18 mouse cellular contexts compared by ENCODE assay signal in the genomic region with DNA sequence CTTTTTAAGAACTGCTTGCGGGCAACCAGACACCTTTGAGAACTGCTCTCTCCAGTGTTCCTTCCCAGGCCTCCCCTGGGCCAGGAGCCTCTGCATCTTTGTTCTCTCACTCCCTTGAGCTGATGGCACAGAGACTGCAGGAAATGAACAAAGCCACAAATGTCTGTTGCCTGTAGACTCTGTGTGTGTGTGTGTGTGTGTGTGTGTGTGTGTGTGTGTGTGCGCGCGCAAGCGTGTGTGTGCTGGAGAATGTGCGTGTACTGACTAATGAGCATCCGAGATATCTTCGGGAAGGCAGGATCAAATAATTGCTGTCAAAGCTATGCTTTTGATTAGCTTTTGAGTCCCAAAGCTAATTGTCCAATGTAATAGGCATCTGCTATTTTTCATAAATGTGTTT.
A peak's percentile ranks its signal among the peaks of the same experiment; 100 is the strongest.
DNase-seq lines count a peak whose midpoint lies in the region; ATAC-seq lines count a peak whose summit lies in the region.
"Had no signal": no experiment of that assay in that cellular context is flagged by ENCODE, and none has a peak within 500 bp of the region (broad histone marks: within the 10 kb centered on the region; RNA-seq: fewer than 3 reads in every experiment).

No protein-coding gene starts in this region.

- H3K9ac ChIP-seq in forebrain, embryonic 14.5 days (ENCODE audit: low read length) = no peak overlapping the region; the same call in 1 of the 2 replicates
- no peak overlapping the region; the same call in 1 of the 2 replicates for H3K9ac ChIP-seq in forebrain, embryonic 11.5 days (ENCODE audit: low read length)
- H3K9ac ChIP-seq in midbrain, embryonic 13.5 days (replicated peaks) = no peak overlapping the region
- H3K9ac ChIP-seq in midbrain, embryonic 11.5 days (ENCODE audit: low read length) = no peak overlapping the region
- H3K9ac ChIP-seq: heart, embryonic 13.5 days; liver, embryonic 15.5 days had no signal

- H3K4me2 ChIP-seq in forebrain, embryonic 14.5 days (ENCODE audit: low read length) = no peak overlapping the region
- no peak overlapping the region for H3K4me2 ChIP-seq in forebrain, embryonic 11.5 days (ENCODE audit: low read depth, low read length, severe bottlenecking)
- H3K4me2 ChIP-seq in midbrain, embryonic 13.5 days (replicated peaks) = no peak overlapping the region
- no peak overlapping the region for H3K4me2 ChIP-seq in midbrain, embryonic 11.5 days
- H3K4me2 ChIP-seq: heart, embryonic 13.5 days; liver, embryonic 15.5 days had no signal

- intact Hi-C loops in left cerebral cortex, postnatal 14 days (cut with DNase I) = no loop called here

- H3K4me3 ChIP-seq in forebrain, embryonic 14.5 days (ENCODE audit: low read depth, low read length) = no peak overlapping the region
- H3K4me3 ChIP-seq in forebrain, embryonic 11.5 days (ENCODE audit: low read depth, low read length) = no peak overlapping the region
- H3K4me3 ChIP-seq in midbrain, embryonic 13.5 days (replicated peaks) = no peak overlapping the region
- no peak overlapping the region for H3K4me3 ChIP-seq in midbrain, embryonic 11.5 days (ENCODE audit: low read depth, low read length)
- H3K4me3 ChIP-seq: heart, embryonic 13.5 days; limb, embryonic 10.5 days; liver, embryonic 15.5 days had no signal

- no peak for ATAC-seq in forebrain, embryonic 14.5 days
- no peak for ATAC-seq in forebrain, embryonic 11.5 days (replicated peaks; ENCODE audit: low FRiP score)
- no peak for ATAC-seq in midbrain, embryonic 13.5 days
- ATAC-seq in midbrain, embryonic 11.5 days (ENCODE audit: low FRiP score) = no peak
- peak; percentile 44; the same call in 1 of the 2 replicates for ATAC-seq in megakaryocyte progenitor cell, adult 5-6 weeks (replicated peaks; ENCODE audit: poor library complexity)
- ATAC-seq: intestine, embryonic 16.5 days had no signal

- peak; percentile 40 for DNase-seq in forebrain, embryonic 14.5 days (ENCODE audit: low spot score)
- DNase-seq in forebrain, embryonic 11.5 days (ENCODE audit: low spot score) = no peak
- DNase-seq in midbrain, embryonic 11.5 days (ENCODE audit: low spot score, missing footprints) = no peak
- DNase-seq in thymus, postnatal 36 days = peak; percentile 55 to 65
- no peak for DNase-seq in c-Kit-positive CD71-positive TER-119-positive erythroid progenitor cells, embryonic 14.5 days (ENCODE audit: low spot score)
- DNase-seq in left cerebral cortex, postnatal 14 days (ENCODE audit: low spot score in 2 of 2) = no peak
- DNase-seq: cerebellum, adult 2 months; gastrocnemius, postnatal 36 days; layer of hippocampus, adult 9-11 months; lung, postnatal 14 days; right cerebral cortex, postnatal 25 days had no signal

- no peaks in the 10 kb centered on the region for H3K4me1 ChIP-seq in forebrain, embryonic 14.5 days (ENCODE audit: control insufficient read depth, insufficient read depth, low read length)
- H3K4me1 ChIP-seq in forebrain, embryonic 11.5 days (replicated peaks; ENCODE audit: control insufficient read depth, insufficient read depth, low read length) = no peaks in the 10 kb centered on the region
- H3K4me1 ChIP-seq in midbrain, embryonic 13.5 days (replicated peaks) = no peaks in the 10 kb centered on the region
- no peaks in the 10 kb centered on the region for H3K4me1 ChIP-seq in midbrain, embryonic 11.5 days (ENCODE audit: control insufficient read depth, insufficient read depth, low read length)
- H3K4me1 ChIP-seq: liver, embryonic 15.5 days had no signal

- H3K27ac ChIP-seq in forebrain, embryonic 14.5 days (ENCODE audit: low read depth, low read length) = peak overlapping the region; percentile 44; the same call in 1 of the 2 replicates
- H3K27ac ChIP-seq in forebrain, embryonic 11.5 days (ENCODE audit: low read depth, low read length) = no peak overlapping the region
- peak overlapping the region; percentile 48 for H3K27ac ChIP-seq in midbrain, embryonic 13.5 days
- no peak overlapping the region for H3K27ac ChIP-seq in midbrain, embryonic 11.5 days (ENCODE audit: low read depth, low read length)
- H3K27ac ChIP-seq: heart, embryonic 13.5 days; kidney, postnatal 0 days; limb, embryonic 10.5 days; liver, embryonic 15.5 days had no signal

- H3K9me3 ChIP-seq in forebrain, embryonic 14.5 days (replicated peaks; ENCODE audit: control insufficient read depth, low read length) = no peaks in the 10 kb centered on the region
- no peaks in the 10 kb centered on the region for H3K9me3 ChIP-seq in forebrain, embryonic 11.5 days (ENCODE audit: control insufficient read depth, low read length)
- H3K9me3 ChIP-seq in midbrain, embryonic 13.5 days = no peaks in the 10 kb centered on the region
- no peaks in the 10 kb centered on the region for H3K9me3 ChIP-seq in midbrain, embryonic 11.5 days (ENCODE audit: control insufficient read depth, low read length)
- H3K9me3 ChIP-seq: heart, embryonic 13.5 days; limb, embryonic 10.5 days; liver, embryonic 15.5 days had no signal

- 79% methylated on average over 8 of the region's 8 CpGs for WGBS in forebrain, embryonic 14.5 days
- WGBS in forebrain, embryonic 11.5 days = 96% methylated on average over 8 of the region's 8 CpGs
- 73% methylated on average over 8 of the region's 8 CpGs for WGBS in midbrain, embryonic 13.5 days
- WGBS in midbrain, embryonic 11.5 days = 94% methylated on average over 8 of the region's 8 CpGs

- H3K36me3 ChIP-seq in forebrain, embryonic 14.5 days (ENCODE audit: control insufficient read depth, insufficient read depth, low read length) = no peaks in the 10 kb centered on the region
- H3K36me3 ChIP-seq in forebrain, embryonic 11.5 days (ENCODE audit: control insufficient read depth, insufficient read depth, low read length) = no peaks in the 10 kb centered on the region
- H3K36me3 ChIP-seq in midbrain, embryonic 13.5 days = no peaks in the 10 kb centered on the region
- no peaks in the 10 kb centered on the region for H3K36me3 ChIP-seq in midbrain, embryonic 11.5 days (ENCODE audit: control insufficient read depth, insufficient read depth, low read length)
- H3K36me3 ChIP-seq: heart, embryonic 13.5 days; limb, embryonic 10.5 days; liver, embryonic 15.5 days had no signal

- H3K27me3 ChIP-seq in forebrain, embryonic 14.5 days (replicated peaks; ENCODE audit: control insufficient read depth, insufficient read depth, low read length) = no peaks in the 10 kb centered on the region
- H3K27me3 ChIP-seq in forebrain, embryonic 11.5 days (ENCODE audit: control insufficient read depth, insufficient read depth, low read length) = no peaks in the 10 kb centered on the region
- H3K27me3 ChIP-seq in midbrain, embryonic 13.5 days = no peaks in the 10 kb centered on the region
- H3K27me3 ChIP-seq in midbrain, embryonic 11.5 days (ENCODE audit: control insufficient read depth, insufficient read depth, low read length) = no peaks in the 10 kb centered on the region
- H3K27me3 ChIP-seq: liver, embryonic 15.5 days had no signal

Comparison
In these comparisons a context has a peak if more than half of its experiments do, and no peak if none do; other contexts are left out.
1. DNase-seq: peak in forebrain, embryonic 14.5 days (single experiment) and thymus, postnatal 36 days (2 of 2); none in forebrain, embryonic 11.5 days (single experiment), midbrain, embryonic 11.5 days (single experiment), c-Kit-positive CD71-positive TER-119-positive erythroid progenitor cells, embryonic 14.5 days (single experiment) and left cerebral cortex, postnatal 14 days (0 of 2).
2. H3K27ac ChIP-seq: peak in forebrain, embryonic 14.5 days (single experiment) and midbrain, embryonic 13.5 days (single experiment); none in forebrain, embryonic 11.5 days (single experiment) and midbrain, embryonic 11.5 days (single experiment).